Mouse (Mus musculus) heart, postnatal 14 days (tissue): ENCODE measurements around the gene Snw1. TPM values are rescaled to one million over a fixed set of nuclear protein-coding genes. Genes with fewer than 3 reads are reported as not detected.
"Not testable (repeated sequence)": the region's sequence is repeated elsewhere in the genome, so short reads cannot be mapped to it uniquely, and the experiment has no call there.

Experiments used
- DNase-seq, 2 experiments: peaks; one replicate each; pipeline ENCODE4 v3.0.0; 2021 to 2022
- intact Hi-C: fragments of 180-260 bp; cut with DNase I; formaldehyde crosslinking; loops from one replicate; pipeline ENCODE4 v1.15.1; 2025
- long read RNA-seq, 2 experiments: library from polyadenylated mRNA; stranded (forward); transcript quantifications; one replicate each; pipeline ENCODE4 v2.0.0; 2021
- total RNA-seq, 2 experiments: library from RNA; stranded (reverse); gene quantifications; 2 replicates each; pipeline ENCODE4 v1.2.3; 2021

The Snw1 gene
- 10 to 100 TPM; 40.5 to 42.8 TPM for total RNA-seq
- long read RNA-seq, experiment 1, full-length matches to known transcripts: 72 of 85 reads
- long read RNA-seq, experiment 1, partial matches to known transcripts: 8 of 85 reads
- long read RNA-seq, experiment 1, other reads (novel, unspliced or antisense): 5 of 85 reads
- long read RNA-seq, experiment 2, full-length matches to known transcripts: 54 of 63 reads
- long read RNA-seq, experiment 2, partial matches to known transcripts: 5 of 63 reads
- long read RNA-seq, experiment 2, other reads (novel, unspliced or antisense): 4 of 63 reads

DNA sequence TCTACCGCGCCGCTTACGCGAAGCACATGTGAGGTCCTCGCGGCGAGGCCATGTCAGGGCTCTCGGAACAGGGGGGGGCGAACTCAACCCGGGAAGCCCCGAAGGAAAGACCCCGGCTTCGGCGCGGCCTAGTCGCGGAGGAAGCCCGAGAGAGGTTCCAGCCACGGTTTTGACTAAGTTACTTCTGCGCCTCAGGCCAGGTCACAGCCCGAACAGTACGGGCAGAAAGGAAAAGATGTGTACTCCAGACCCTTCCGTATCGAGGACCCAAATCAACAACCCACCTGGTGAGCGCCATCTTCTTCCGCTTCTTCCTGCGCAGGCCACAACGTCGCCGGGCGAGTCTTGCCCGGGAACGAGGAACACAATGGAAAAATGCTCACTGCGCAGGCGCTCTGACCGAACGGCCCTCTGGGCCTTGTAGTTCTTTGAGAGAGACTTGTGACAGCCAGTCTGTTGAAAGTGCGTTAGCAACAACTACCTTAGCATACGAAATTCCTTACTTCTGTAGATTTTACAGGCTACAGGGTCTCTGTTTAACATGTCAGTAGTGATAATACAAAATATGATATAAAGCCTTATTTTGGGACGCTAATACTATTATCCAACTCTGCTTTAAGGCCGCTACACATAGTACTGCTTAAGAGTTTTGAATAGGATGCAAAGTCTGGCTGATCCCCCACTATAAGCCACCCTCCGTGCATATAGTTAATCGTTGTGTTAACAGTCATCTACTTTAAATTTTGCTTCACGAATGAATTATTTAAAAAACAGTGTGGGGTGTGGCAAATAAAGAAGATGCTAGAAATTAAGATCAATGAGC lies at the start of gene Snw1:
Gene Snw1 (minus strand): TSS at position 311 of the 823 bp plus-strand sequence.
- intact Hi-C loops: no loop called here
- DNase-seq: peak; percentile 95

DNA sequence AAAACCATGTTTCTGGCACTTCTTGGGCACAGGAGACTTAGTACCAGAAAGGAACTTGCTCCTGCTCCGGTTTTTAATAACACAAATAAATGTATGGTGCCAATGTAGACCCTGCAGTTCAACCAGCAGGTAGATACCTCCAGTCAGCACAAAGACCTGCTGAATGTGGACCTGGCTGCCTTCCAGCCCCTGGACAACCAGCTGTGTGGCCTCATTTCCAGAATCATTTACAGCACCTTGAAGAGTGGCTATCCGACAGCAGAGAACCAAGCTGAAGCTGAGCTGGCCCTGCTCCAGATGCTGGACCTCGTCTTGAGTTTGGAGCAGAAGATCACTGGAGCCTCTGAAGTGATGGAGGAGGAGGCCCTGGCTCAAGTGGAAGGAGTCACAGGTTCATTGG lies 47.5 kb upstream of the Snw1 start:
- intact Hi-C loops, DNase-seq: not testable (repeated sequence)

GRCm38 (mm10) chr12:87514016-87514415 lies 41.9 kb upstream of the Snw1 start, which contains the start of gene Gm8300:
Gene Gm8300, plus strand, starts transcription at chr12:87514316.
- intact Hi-C loops, DNase-seq: not testable (repeated sequence)

- DNase-seq, intact Hi-C loops: not testable (repeated sequence)
Observed at GRCm38 (mm10) chr12:87494421-87494820, 22.3 kb upstream of the Snw1 start, which contains the start of gene Gm5788. Gene Gm5788, plus strand, starts transcription at chr12:87494721.

DNA sequence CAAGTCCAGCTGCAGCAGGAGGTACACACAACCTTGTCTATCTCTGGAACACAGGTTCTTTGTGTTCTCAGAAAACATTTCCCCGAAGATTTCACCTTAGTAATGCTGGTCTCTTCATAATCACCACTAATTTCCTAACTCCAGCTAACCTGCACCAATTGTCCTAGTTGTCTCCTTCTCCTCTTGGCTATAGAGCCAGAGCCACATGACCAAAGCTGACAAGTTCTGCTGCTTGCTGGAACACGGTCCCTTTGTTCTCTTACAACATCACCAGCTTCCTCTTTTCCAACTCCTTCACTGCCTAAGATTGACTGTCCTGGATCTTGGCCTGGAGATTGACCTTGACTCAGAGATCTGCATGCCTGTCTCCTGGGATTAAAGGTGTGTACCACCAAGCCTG lies 16.6 kb upstream of the Snw1 start:
- DNase-seq: not testable (repeated sequence)

DNA sequence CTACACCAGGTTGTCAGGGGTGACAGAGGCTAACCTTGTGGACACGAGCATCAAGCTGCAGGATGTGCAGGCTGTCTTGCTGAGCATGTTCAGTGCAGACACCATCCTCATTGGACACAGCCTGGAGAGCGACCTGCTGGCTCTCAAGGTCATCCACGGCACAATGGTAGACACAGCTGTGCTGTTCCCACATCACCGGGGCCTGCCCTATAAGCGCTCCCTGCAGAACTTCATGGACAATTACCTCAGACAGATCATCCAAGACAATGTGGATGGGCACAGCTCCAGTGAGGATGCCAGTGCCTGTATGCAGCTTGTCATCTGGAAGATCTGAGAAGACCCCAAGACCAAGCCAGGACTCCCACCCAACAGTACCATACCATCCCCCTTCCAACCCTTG lies 10.4 kb upstream of the Snw1 start:
- DNase-seq, intact Hi-C loops: not testable (repeated sequence)

More for the DNA sequence above, 16.6 kb upstream of the Snw1 start:
- intact Hi-C loops: not testable (repeated sequence)

DNA sequence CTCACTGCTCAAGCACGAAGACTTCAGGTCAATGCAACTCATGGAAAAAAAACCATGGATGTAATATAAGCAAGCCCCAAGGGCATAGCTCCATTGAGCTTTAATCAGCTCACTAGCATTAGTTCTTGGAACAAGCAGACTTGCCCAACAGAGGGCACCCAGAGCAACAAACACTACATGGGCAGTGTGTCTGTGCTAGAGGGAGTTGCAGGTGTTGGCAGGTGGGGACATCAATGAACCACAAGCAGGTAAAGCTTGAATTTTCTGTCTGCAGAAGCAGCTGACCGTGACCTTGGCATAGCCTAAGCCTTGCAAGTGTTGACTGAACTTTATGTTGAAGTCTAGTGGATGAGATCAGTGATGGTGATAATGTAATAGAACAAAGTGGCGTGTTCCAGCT lies 2.7 kb upstream of the Snw1 start:
- intact Hi-C loops: loop anchor here (5.0 kb wide), 1 partner anchor 1168 kb away; no protein-coding TSS in a partner anchor
- DNase-seq: no peak

DNA sequence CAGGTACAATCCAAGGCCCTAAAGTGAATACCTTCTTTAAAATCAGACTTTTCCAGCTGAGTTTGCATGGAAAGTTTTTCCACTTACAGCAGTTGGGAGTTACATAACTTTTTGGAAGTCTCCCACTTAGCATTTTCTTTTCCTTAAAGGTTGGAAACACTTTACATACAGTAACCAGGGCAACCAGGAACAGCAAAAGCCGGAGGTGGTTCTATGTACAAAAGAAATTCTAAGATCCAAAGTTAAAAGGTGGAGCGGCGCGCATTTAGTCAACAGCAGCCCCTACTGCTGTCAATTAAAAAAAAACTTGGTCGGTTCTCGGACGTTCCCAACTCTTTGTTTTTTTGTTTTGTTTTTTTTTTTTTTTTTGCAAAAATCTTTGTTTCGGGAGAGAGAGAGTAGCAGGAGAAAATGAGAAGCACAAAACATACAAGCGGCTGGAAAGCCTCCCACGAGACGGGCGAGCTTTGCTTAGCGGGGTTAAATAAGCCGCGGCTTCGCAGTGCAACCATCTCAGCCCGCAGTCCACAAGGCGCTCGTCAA lies 582 bp downstream of the Snw1 start:
- intact Hi-C loops: no loop called here
- no peak for DNase-seq

- intact Hi-C loops: no loop called here
- DNase-seq: no peak
Observed at GRCm38 (mm10) chr12:87470263-87471136, 1.6 kb downstream of the Snw1 start.

DNA sequence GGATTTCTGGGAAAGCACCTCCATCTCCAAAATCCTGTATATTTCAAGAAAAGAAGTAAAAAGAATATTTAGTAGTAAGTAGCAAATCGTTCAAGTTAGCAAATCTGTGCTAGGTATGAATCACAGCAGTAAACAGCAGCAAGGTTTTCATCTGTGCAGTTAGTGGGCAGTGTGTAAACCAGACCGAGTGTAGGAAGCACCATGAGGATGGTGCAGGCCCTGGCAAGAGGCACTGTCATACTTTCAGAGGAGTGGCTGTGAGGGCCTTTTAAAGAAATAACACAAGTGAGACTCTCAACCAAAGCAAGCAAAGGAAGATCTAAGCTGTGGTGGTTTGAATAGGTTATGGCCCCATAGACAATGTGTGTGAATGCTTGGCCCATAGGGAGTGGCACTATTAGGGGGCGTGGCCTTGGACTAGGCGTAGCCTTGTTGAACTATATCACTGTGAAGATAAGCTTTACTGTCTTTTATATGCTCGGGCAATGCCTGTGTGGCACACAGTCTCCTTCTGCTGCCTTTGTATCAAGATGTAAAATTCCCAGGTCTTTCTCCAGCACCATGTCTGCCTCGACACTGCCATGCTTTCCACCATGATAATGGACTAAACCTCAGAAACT lies 7.3 kb downstream of the Snw1 start:
- intact Hi-C loops: no loop called here
- DNase-seq: no peak

- intact Hi-C loops: no loop called here
- no peak for DNase-seq
Observed at GRCm38 (mm10) chr12:87449456-87449855, 22.6 kb downstream of the Snw1 start.

GRCm38 (mm10) chr12:87444211-87444610 lies 27.9 kb downstream of the Snw1 start:
- no peak for DNase-seq
- intact Hi-C loops: no loop called here

DNA sequence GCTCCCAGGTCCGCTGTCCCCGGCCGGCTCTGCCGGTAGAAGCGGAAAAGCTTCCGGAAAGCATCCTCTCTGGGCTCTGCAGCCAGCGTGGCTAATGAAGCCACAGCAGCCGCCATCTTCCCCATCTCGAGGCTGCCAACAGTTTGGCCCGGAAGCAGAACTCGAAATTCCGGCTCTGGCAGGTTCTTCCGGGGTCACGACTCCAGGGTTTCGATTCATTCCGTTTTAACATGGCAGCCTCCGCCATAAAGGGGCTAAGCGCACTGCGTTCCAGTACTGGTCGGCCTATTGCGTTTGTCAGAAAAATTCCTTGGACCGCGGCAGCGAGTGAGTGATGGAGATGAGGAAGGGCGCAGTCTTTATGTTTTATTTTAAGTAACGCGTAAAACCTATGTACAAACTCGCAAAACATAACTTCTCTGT lies 28.4 kb downstream of the Snw1 start, which contains the start of the genes Slirp and Alkbh1:
Gene Slirp (plus strand): TSS at position 197 of the 423 bp plus-strand sequence.
Gene Alkbh1 (minus strand): TSS at position 318 of the 423 bp plus-strand sequence.
- intact Hi-C loops: no loop called here
- peak; percentile 86 to 91 for DNase-seq

GRCm38 (mm10) chr12:87443115-87443699 lies 28.9 kb downstream of the Snw1 start:
- no peak for DNase-seq
- intact Hi-C loops: no loop called here

- intact Hi-C loops: no loop called here
- DNase-seq: no peak
Observed at GRCm38 (mm10) chr12:87442177-87443114, 29.6 kb downstream of the Snw1 start.

DNA sequence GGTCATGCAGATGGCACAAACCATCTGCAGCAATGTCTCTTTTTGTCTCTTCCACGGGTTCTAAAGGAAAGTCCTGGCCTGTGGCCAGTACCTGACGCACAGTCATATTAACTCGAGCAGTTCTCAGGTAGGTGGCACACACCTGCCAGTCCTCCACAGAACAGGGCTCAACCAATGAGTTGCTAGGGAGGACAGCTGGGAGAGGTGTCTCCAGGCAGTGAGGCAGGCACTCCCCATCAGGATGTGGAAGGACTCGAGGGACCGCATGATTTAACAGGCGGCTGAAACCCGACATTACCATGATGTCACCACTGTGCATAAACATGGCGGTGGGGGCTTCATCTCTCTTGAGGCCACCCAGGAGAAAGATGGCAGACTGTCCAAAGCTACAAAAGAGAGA lies 43.2 kb downstream of the Snw1 start:
- intact Hi-C loops: no loop called here
- DNase-seq: no peak

- intact Hi-C loops: no loop called here
- no peak for DNase-seq
Observed at GRCm38 (mm10) chr12:87428295-87428694, 43.8 kb downstream of the Snw1 start.
